Mouse (Mus musculus) brain, embryonic 14.5 days (tissue): Measurements from ENCODE around the gene Cdiptos.

Experiments used
- CTCF ChIP-seq: fragments of 200-500 bp; IDR thresholded peaks from 2 replicates; pipeline ENCODE4 v1.5.1; 2012; ENCODE audit warnings: inconsistent platforms, mild to moderate bottlenecking, moderate library complexity, borderline replicate concordance; ENCODE audit not compliant: insufficient read depth, insufficient read length; ENCODE audit errors: extremely low read depth
- POLR2A ChIP-seq: fragments of 200-500 bp; IDR thresholded peaks from 2 replicates; pipeline ENCODE4 v1.6.1; 2012; ENCODE audit warnings: mild to moderate bottlenecking, inconsistent platforms, borderline replicate concordance; ENCODE audit not compliant: poor library complexity, insufficient read depth, insufficient read length, severe bottlenecking; ENCODE audit errors: extremely low read depth

DNA sequence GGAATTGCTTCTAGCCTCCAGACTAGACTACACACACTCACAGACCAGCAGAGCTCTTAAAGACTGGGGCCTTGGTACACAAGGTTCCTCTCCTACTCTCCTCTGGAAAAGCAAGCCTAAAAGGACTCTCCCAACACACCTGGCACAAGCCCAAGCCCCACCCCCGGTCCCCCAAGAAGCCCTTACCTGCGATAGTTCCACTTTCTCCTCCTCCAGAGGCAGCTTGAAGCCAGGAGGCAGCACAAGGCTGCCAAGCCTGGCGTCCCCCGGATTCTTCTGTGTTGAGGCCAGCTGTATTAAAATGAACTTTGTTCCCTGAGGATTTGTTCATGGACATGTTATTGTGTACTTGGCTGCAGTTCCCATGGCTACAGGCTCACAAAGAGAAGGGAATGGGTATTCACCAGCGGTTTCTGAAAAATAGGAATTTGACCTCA is 53.3 kb downstream of the Cdiptos start, which contains the start of gene Tmem219:
- TF ChIP-seq POLR2A (no peak), CTCF (no peak)
